Mouse (Mus musculus) thymus, adult 2 months (tissue): ENCODE data around the gene Cxadr.

Experiments used
- CTCF ChIP-seq: fragments of 200-500 bp; IDR thresholded peaks from 2 replicates; pipeline ENCODE4 v1.5.1; 2012; ENCODE audit warnings: mild to moderate bottlenecking, control low read depth, low read length, moderate library complexity, borderline replicate concordance; ENCODE audit not compliant: control insufficient read depth, poor library complexity, insufficient read depth; ENCODE audit errors: extremely low read depth
- POLR2A ChIP-seq: fragments of 200-500 bp; IDR thresholded peaks from 2 replicates; pipeline ENCODE4 v1.6.1; 2012; ENCODE audit warnings: mild to moderate bottlenecking, low read length, control low read depth, moderate library complexity; ENCODE audit not compliant: control insufficient read depth, poor library complexity, insufficient read depth; ENCODE audit errors: extremely low read depth

DNA sequence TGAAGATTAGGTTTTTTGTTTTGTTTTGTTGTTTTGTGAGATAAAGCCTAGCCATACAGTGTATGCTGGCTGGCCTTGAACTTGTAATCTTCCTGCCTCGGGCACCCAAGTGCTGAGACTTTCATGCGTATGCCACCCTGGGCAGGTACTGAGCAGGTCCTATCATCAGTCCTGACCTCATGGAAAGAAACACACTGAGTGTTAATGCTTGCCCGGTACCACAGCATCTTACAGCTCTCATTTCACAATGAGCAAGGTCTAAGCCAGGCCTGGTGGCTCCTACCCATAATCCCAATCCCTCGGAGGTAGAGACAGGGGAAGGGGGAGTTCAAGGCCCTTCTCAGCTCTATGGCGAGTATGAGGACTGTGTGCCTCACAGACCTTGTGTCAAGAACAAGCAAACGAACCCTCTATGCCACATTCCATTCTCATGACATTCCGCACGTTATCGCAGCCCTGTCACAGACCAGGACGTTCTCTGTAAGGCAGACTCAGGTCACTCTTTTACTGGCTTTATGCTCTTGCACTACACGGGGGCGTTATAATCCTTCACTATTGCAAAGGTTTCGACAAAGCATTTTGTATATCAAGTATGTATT lies 46.1 kb downstream of the Cxadr start:
- TF ChIP-seq CTCF (no peak), POLR2A (no peak)
